Mouse (Mus musculus) olfactory bulb, adult 2 months (tissue): ENCODE measurements around the gene Deaf1. TPM values are rescaled to one million over a fixed set of nuclear protein-coding genes. Genes with fewer than 3 reads are reported as not detected.

Source experiments
- H3K27ac ChIP-seq: fragments of 200-500 bp; 2 replicates; pipeline ENCODE4 v1.5.1; 2012; ENCODE audit warnings: low read depth, low read length; ENCODE audit not compliant: insufficient read depth
- H3K4me1 ChIP-seq: fragments of 200-500 bp; 2 replicates; pipeline ENCODE4 v1.6.1; 2012; ENCODE audit warnings: low read length; ENCODE audit not compliant: control insufficient read depth, insufficient read depth
- H3K4me3 ChIP-seq: fragments of 200-500 bp; 2 replicates; pipeline ENCODE4 v1.5.1; 2012; ENCODE audit warnings: mild to moderate bottlenecking, low read depth, low read length, moderate library complexity; ENCODE audit not compliant: insufficient read depth
- CTCF ChIP-seq: fragments of 200-500 bp; IDR thresholded peaks from 2 replicates; pipeline ENCODE4 v1.5.1; 2012; ENCODE audit warnings: low read depth, mild to moderate bottlenecking, low read length, moderate library complexity; ENCODE audit not compliant: insufficient read depth
- POLR2A ChIP-seq: fragments of 200-500 bp; IDR thresholded peaks from 2 replicates; pipeline ENCODE4 v1.6.1; 2012; ENCODE audit warnings: mild to moderate bottlenecking, low read depth, low read length, moderate library complexity; ENCODE audit not compliant: insufficient read depth
- WGBS: fragments of 180-500 bp; shearing (Covaris S2); methylation state at CpG from one replicate; pipeline ENCODE4 v1.1.7; 2018; 5-methylcytosine and 5-hydroxymethylcytosine counted together
- polyA plus RNA-seq: library from polyadenylated mRNA; stranded (reverse); fragments of >200 nt; gene quantifications from 2 replicates; pipeline ENCODE4 v1.2.4, GENCODE M21; 2012; ENCODE audit warnings: low replicate concordance; ENCODE audit not compliant: missing spikeins, insufficient read depth, insufficient read length

Deaf1 gene
- polyA plus RNA-seq, result not detected in 2 replicates

GRCm38 (mm10) chr7:141327469-141328372, at the start of gene Deaf1, which contains the start of gene Tmem80:
Deaf1 (minus strand) TSS chr7:141327690.
Tmem80 (plus strand) TSS chr7:141327739.
- Histone ChIP-seq H3K4me3 (peak within 1 kb of the TSS; percentile 61), H3K27ac (peak within 1 kb of the TSS; percentile 98), H3K4me1 (peaks cover 9% of the 10 kb centered on the region)
- no peak for TF ChIP-seq CTCF
- TF ChIP-seq POLR2A, result peak; percentile 80
- WGBS, result under 1% methylated on average over 104 of the region's 105 CpGs

- Histone ChIP-seq H3K27ac (no peak overlapping the region), H3K4me3 (no peak overlapping the region), H3K4me1 (peaks cover 2% of the 10 kb centered on the region; the same call in 1 of the 2 replicates)
- no peak for TF ChIP-seq CTCF
- no peak for TF ChIP-seq POLR2A
Measured at GRCm38 (mm10) chr7:141374399-141374798, 46.9 kb upstream of the Deaf1 start.

GRCm38 (mm10) chr7:141373611-141374010, 46.1 kb upstream of the Deaf1 start:
- Histone ChIP-seq H3K4me3 (no peak overlapping the region), H3K27ac (no peak overlapping the region), H3K4me1 (peaks cover 2% of the 10 kb centered on the region; the same call in 1 of the 2 replicates)
- no peak for TF ChIP-seq CTCF
- TF ChIP-seq POLR2A, result no peak
- WGBS, result 51% methylated on average over 6 of the region's 6 CpGs

- 57% methylated on average over 6 of the region's 6 CpGs for WGBS
- TF ChIP-seq CTCF, result no peak
Measured at GRCm38 (mm10) chr7:141371942-141372595, 44.6 kb upstream of the Deaf1 start.

GRCm38 (mm10) chr7:141369918-141370317, 42.4 kb upstream of the Deaf1 start:
- Histone ChIP-seq H3K4me1 (peaks cover 2% of the 10 kb centered on the region; the same call in 1 of the 2 replicates), H3K27ac (no peak overlapping the region), H3K4me3 (no peak overlapping the region)
- TF ChIP-seq POLR2A, result no peak
- no peak for TF ChIP-seq CTCF
- WGBS, result 75% methylated on average over 5 of the region's 5 CpGs

More at GRCm38 (mm10) chr7:141371942-141372595, 44.6 kb upstream of the Deaf1 start:
- Histone ChIP-seq H3K27ac (peak overlapping the region; percentile 53; the same call in 1 of the 2 replicates), H3K4me3 (no peak overlapping the region), H3K4me1 (peaks cover 2% of the 10 kb centered on the region; the same call in 1 of the 2 replicates)

GRCm38 (mm10) chr7:141367358-141367757, 39.9 kb upstream of the Deaf1 start:
- WGBS, result 87% methylated on average over 4 of the region's 4 CpGs
- no peak overlapping the region for H3K27ac ChIP-seq
- TF ChIP-seq POLR2A, result no peak

GRCm38 (mm10) chr7:141365049-141365445, 37.6 kb upstream of the Deaf1 start:
- H3K27ac ChIP-seq, result no peak overlapping the region
- H3K4me1 ChIP-seq, result 0 out of 2 replicates have a peak, but pooled peaks cover 3% of the 10 kb centered on the region
- 54% methylated on average over 3 of the region's 3 CpGs for WGBS
- TF ChIP-seq POLR2A (no peak), CTCF (no peak)
- H3K4me3 ChIP-seq, result no peak overlapping the region

More at GRCm38 (mm10) chr7:141367358-141367757, 39.9 kb upstream of the Deaf1 start:
- H3K4me1 ChIP-seq, result no peaks in the 10 kb centered on the region
- no peak overlapping the region for H3K4me3 ChIP-seq

GRCm38 (mm10) chr7:141364349-141365048, 37.0 kb upstream of the Deaf1 start:
- TF ChIP-seq CTCF, result no peak
- TF ChIP-seq POLR2A, result no peak
- H3K4me3 ChIP-seq, result no peak overlapping the region
- 78% methylated on average over 5 of the region's 5 CpGs for WGBS
- H3K4me1 ChIP-seq, result 0 out of 2 replicates have a peak, but pooled peaks cover 3% of the 10 kb centered on the region
- no peak overlapping the region for H3K27ac ChIP-seq
